Mouse (Mus musculus): ENCODE measurements around the gene Nf2.

The Nf2 gene

GRCm38 (mm10) chr11:4849258-4849943, at the start of gene Nf2:
TSS of gene Nf2 (minus strand) at chr11:4849536.
- DNase-seq, result peak; percentile 98 to 100

DNA sequence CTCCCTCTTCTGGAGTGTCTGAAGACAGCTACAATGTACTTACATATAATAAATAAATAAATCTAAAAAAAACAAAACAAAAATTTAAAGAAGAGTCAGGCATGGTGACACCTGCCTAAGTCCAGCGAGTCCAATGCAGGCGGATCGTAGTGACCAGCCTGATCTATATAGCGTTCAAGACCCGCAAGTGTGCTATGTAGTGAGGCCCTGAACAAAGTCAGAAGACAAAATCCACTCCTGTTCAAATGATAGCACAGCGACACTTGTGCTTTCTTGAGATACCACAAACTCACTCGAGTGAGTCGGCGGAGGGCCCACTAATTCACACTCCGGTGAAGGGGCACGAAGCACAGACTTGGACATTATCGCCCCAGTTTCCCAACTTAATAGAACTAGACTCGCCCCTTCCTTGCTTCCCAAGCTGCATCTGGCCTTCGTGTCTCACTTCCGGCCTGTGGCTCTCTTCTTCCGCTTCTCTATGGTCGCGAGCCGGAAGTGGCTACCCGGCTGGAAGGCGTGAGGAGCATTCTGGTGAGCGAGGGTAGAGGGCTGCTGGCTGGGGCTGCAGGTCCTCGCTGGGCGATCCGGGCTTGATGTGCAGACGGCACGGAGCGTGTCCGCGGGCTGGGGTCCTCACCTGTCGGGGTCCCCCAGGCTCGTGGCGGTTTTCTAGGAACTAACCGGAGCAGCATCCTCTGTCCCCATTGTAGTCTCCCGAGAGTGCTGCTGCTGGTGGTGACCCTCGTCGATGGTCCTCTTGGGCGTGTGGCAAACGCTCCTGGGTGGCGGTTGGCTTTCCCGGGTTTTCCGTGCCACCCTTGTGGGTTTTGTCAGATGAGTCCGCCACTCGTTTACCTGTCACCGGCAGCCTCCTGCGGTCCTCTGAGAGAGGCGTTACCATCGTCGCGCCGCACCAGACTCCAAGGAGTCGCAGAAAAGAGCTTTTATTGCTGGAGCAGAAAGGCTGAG, 45.8 kb upstream of the Nf2 start, which contains the start of gene Thoc5:
TSS of gene Thoc5 (plus strand) at position 473 of the 969 bp plus-strand sequence.
- peak; percentile 84 to 87 for DNase-seq

GRCm38 (mm10) chr11:4886987-4887386, 37.7 kb upstream of the Nf2 start:
- DNase-seq, result no peak

GRCm38 (mm10) chr11:4885385-4885903, 36.1 kb upstream of the Nf2 start:
- DNase-seq, result peak; percentile 55 to 85

- peak; percentile 89 to 93 for DNase-seq
Measured at GRCm38 (mm10) chr11:4882892-4883627, 33.7 kb upstream of the Nf2 start.

DNA sequence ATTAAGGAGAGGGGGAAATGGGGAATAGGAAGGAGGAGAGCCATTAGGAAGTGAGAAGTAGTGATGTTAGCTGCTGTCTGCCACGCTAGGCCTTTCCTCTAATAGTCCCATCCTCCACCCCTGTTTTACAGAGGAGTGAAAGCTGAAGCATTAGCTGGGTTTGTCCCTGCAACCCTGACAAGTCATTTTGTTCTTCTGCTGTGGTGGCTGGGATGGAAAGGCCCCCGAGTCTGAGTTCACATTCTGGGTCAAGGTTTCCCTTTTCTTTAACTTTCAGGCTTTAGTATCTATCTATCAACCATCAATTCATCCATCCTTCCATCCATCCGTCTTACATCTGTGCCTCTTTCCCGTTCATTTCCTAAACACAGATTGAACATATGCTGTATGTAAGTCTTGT, 31.8 kb upstream of the Nf2 start:
- no peak for DNase-seq

DNA sequence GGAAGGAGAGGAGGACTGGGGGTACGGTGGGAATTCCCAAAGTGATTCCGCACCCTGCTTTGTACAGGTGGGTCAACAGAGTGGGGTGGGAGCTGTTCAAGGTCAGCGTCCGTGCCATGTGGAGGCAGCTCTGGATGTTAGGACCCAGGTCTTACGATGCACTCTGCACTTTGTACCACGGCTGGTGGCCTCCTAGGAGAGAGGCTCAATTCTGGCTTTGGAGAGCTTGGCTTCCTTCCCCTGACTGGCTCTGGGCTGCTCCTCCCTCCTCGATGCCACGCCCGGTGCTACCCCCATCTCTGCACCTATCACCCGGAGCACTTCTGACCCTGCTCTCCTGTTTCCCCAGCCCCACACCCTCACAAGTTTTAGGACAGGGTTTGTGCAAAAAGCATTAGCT, 25.2 kb upstream of the Nf2 start:
- peak; percentile 82 to 84 for DNase-seq

DNA sequence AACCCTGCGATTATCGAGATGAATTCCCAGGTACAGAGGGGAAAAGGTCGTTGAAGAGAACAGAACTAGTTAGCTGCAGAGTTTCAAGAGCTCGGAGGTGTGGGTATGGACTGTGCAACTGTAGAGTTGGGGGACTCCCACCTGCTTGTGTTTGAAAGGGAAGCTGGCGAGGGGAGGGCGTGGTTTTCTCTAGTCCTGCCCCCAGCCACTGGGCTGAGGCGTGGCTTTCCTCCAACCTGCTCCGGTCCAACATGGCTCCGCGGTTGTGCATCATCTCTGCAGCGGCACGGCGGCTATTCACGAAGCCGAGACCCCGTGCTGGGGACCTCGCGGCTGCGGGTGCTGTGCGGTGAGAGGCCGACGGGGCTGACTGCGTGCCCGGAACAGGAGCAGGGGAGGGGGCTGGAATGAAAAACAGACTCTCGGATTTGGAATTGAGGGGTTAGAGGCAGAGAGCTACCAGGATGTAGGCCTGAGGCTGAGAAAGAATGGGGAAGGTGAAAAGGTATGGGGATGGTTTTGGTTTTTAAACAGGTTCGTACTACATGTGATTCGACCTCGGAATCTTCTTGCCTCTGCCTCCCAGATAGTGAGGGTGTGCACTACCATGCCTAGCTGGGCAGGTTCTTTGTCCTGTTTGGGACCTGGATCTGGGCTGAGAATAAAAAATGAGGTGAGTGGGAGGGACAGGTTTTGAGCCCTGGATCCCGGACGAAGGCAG, 24.6 kb upstream of the Nf2 start, which contains the start of gene Nipsnap1:
TSS of gene Nipsnap1 (plus strand) at position 197 of the 721 bp plus-strand sequence.
- DNase-seq, result peak; percentile 88 to 92

DNA sequence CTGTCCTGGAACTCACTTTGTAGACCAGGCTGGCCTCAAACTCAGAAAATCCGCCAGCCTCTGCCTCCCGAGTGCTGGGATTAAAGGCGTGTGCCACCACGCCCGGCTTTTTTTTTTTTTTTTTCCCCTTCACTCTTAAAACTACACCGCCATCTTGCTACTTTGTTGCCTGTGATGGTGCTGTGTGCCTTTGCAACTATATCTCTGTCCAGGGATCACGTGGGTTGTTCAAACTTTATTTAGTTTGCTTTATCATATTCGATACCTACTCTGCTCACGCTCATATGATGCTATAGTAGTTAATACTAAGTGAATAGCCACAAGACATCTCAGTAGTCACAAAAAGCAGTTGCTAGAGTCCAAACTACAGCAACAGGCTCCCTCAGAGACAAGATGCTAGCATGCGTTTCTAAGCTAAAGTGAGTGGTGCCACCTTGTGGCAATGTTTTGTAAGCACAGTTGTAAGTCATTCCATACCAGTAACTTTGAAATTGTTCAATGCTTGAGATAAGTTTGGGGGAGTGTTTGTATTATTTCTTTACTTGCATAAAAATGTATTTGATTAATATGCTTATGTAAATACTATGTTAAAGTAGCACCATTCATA, 16.4 kb upstream of the Nf2 start:
- DNase-seq, result peak; percentile 74 to 85

DNA sequence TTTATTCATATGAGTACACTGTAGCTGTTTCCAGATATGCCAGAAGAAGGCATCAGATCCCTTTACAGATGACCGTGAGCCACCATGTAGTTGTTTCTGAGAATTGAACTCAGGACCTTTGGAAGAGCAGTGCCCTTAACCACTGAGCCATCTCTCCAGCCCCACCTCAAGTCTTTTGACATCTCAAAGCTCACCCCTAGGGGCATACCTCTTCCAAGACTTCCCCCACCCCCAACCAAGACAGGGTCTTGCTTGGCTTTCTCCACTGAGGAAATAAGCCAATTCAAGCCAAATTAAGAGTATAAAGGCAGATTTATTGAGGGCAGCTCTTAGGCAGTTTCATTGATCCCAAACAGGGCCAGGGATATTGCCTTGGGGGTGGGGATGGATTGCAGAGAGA, 13.4 kb upstream of the Nf2 start:
- no peak for DNase-seq

DNA sequence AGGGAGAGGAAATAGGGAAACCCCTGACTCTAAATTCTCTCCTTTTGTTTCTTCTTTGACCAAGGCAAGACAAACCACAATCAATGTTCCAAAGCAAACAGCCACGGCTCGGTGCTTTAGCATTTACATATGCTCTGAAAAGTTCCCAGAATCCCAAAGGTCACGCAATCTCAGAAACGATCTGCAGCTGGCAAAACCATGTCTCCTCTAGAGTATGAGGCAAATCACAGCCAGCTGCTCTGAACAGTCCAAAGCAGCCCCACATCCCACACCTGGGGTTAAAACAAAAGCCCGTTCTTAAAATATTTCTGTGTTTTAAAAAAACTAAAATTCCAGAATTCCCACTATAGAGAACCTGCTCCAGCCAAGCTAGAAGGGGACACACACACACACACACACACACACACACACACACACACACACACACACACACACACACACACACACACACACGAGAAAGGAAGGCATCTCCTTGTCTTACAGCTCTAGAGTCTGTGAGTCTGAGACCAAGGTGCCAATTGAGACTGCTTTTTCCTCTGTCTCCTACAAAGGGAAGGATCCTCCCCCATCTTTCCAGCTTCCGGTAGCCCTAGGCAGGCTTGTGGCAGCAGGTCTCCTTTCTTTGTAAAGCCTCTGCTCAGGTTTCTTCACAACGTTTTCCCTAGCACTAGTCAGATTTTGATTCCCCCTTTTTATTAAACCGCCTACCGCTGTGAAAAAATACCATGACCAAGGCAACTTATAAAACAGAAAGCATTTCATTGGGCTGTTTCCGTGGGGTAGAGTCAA, 12.7 kb upstream of the Nf2 start:
- no peak for DNase-seq

GRCm38 (mm10) chr11:4860986-4861385, 11.7 kb upstream of the Nf2 start:
- DNase-seq, result no peak

GRCm38 (mm10) chr11:4858416-4858815, 9.1 kb upstream of the Nf2 start:
- DNase-seq, result no peak

DNA sequence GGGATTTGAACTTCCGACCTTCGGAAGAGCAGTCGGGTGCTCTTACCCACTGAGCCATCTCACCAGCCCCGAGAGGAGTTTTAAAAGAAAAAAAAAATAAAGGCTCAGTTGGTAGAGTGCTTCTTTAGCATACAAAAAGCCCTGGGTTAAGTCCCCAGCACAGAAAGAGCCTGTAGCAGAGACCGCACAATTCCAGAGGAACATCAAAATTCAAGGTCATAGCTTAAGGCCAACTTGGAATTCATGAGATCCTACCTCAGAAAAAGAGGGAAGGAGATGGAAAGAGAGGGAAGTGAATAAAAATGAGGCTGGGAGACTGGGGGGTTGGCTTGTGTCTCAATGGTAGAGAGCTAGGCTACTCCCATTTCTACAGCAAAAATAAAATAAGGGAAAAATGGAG, 4.8 kb upstream of the Nf2 start:
- no peak for DNase-seq

DNA sequence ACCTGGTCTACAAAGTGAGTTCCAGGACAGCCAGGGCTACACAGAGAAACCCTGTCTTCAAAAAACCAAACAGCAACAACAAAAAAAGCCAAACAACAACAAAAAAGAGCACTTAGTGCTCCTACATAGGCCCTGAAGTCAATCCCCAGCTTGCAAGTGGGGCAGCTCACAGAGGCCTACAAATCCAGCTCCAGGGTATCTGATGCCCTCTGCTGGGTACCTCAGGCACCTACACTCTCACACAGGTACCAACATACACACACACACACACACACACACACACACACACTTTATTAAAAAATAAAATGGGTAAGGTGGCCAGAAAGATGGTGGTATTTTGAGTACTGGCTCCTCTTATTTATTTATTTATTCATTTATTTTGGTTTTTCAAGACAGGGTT, 3.7 kb upstream of the Nf2 start:
- no peak for DNase-seq

GRCm38 (mm10) chr11:4850404-4850803, 1.1 kb upstream of the Nf2 start:
- no peak for DNase-seq

- peak; percentile 33 to 70 for DNase-seq
Measured at GRCm38 (mm10) chr11:4848483-4849248, 670 bp downstream of the Nf2 start.

- no peak for DNase-seq
Measured at GRCm38 (mm10) chr11:4840942-4841526, 8.3 kb downstream of the Nf2 start.

- DNase-seq, result no peak
Measured at GRCm38 (mm10) chr11:4838235-4838634, 11.1 kb downstream of the Nf2 start.

DNA sequence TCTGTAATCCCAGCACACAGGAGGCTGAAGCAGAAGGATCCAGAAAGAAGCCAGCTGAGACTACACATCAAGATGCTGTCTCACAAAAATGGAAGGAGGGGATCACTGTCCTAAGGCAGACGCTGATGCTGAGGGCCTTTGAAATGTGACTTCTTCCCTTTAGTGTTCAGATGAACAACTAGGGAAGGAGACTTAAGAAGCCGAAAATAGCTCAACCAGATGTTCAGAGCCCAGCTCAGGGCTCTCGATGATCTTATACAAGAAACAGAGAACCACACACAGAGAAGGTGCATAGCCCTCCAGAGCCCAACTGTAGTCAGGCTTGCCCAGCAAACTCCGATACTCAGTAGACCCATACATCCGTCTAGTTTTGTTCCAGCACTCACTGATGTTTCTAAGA, 12.0 kb downstream of the Nf2 start:
- no peak for DNase-seq
